Mouse (Mus musculus): ENCODE measurements around the gene Olfr875.
A peak's percentile ranks its signal among the peaks of the same experiment; 100 is the strongest.
"Not testable (repeated sequence)": the region's sequence is repeated elsewhere in the genome, so short reads cannot be mapped to it uniquely, and the experiment has no call there.

The Olfr875 gene

DNA sequence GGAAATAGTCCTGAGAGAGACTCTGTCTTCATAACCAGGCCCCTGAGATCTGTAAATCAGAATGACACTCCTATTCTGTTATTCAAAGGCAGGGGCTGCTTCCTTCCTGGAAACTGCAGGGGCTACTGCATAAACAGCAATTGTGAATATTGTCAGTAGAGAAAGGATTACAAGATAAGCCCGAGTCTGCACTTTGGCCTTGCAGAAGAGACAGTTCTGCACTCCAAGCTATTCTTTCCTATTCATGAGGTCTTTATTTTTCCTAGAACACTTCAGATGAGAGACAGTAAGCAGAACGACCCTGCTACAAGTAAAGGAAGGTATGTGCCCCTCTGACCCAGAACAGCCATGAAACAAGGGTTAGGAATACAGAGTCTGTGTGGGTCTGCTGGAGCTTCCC lies at the start of gene Olfr875:
Olfr875 (plus strand) TSS at position 99 of the 400 bp plus-strand sequence.
- DNase-seq (ENCODE audit: low spot score in 2 of 2), result no peak

DNA sequence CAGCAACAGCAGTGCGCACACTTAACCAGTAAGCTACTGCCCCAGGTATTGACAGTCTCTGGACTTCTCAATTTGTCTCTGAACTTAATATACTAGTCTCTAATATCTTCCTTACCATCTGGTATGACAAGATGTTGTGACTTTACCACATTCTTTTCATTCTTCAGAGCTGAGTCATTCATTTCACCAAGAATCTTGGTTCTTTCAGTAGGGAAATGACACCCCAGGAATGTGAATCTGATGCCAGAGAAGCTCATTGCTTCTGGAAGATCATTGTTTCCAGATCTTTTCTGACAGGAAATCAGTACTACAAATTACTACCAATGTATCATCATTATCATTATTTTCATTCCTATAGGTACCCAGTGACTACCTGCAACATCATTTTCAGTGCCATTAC lies 37.3 kb upstream of the Olfr875 start:
- DNase-seq (ENCODE audit: low spot score in 2 of 2), result no peak

DNA sequence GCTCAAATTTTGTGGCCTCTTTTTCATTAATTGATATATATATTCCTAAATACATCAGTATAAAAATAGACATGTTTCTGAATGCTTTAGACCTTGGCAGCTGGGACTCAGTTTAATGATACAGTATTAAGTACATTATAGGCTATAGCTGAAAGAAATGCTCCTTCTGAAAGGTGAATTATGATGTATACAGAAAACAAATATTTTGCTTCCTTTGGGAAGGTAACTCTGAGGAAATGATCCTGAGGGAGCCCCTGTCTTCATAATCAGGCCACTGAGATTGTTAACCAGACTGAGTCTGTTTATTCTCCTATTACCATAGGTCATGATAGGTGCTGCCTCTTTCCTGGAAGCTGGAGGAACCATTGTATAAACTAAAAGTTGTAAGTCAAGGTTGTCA lies 26.9 kb upstream of the Olfr875 start, which contains the start of gene Olfr874:
Olfr874 (plus strand) TSS at position 301 of the 400 bp plus-strand sequence.
- DNase-seq (ENCODE audit: low spot score in 2 of 2), result no peak

DNA sequence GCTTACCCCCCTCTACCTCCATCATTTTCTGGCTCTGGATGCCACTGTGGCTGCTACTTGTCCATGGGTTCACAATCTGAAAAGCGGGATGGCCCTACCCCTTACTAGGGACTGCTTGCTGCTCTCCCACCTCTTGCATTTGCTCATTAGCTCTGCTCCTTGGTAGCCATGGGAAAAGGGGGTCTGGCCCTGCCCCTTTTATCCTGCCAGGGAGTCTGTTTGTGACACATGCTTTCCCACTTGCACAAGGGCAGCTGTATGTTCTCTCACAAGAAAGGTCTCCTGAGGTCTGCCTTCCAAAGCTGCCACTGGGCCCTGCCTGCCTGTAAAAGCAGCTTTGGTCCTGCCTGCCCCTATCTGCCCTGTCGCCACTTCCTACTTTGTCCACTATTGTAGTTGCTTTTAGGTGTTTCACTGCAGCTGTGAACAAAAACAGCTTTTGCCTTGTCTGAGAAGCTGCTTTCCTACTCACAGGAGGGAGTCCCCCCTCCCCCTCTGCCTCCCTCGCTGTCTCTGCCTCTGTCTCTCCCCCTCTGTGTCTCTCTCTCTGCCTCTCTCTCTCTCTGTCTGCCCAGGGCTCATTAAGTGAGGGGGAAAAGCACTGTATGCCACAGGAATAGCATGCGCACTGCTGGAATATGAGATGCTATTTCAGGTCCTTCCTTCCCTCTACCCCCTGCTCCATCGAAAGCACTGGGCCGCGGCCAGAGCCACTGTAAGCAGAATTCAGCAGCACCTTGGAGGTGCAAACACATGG lies 21.2 kb upstream of the Olfr875 start:
- no peak for DNase-seq (ENCODE audit: low spot score in 2 of 2)

DNA sequence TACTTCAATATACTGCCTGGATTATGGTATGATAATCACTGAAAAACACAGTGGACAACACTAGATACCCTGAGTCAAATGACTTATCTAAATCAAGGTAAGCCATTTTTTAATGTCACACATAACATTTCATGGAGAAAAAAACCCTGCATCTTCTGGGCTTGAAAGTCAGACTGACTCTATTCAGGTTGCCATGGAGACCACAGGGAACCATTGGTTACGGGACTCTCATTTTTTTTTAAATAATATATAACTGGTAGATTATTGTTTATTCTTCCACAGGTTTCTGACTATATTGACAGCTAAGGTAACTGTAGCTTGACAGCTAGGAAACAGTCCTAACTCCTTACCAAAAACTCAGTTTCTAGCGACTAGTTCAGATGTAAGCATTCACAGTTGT lies 20.2 kb upstream of the Olfr875 start:
- no peak for DNase-seq (ENCODE audit: low spot score in 2 of 2)

DNA sequence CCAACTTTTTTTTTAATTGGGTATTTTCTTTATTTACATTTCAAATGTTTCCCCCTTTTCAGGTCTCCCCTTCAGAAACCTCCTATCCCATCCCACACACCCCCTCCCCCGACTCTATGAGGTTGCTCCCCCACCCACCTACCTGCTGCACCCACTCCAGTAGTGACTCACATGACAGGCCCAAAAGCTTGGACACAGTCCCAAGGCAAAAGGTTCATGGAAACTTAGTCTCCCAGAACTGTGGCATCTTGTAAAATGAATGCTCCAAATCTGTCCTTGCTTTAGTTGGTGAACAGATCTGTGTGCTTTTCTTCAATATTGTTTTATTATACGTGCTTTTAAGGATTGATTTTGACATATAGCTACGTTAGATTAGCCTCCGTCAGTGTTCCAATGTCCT lies 19.7 kb upstream of the Olfr875 start:
- no peak for DNase-seq (ENCODE audit: low spot score in 2 of 2)

DNA sequence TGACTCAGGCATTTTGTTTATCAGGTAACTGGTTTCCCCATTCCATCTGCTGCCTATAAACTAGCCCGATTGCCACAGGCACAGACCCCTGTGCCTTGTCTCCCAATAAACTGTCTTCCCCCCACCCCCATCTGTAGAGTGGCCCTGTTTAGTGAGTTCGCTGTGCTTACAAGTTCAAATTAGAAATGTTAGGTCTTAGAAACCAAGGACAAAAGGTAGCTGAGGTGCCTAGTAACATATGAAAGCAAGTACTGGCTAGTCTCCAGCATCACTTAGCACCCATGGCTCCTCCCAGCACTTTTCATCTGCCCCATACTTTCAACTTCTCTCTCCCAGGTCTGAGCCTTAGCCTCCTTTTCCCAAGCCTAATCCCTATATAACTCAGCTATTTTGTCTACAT lies 9.9 kb upstream of the Olfr875 start:
- DNase-seq (ENCODE audit: low spot score in 2 of 2), result no peak

DNA sequence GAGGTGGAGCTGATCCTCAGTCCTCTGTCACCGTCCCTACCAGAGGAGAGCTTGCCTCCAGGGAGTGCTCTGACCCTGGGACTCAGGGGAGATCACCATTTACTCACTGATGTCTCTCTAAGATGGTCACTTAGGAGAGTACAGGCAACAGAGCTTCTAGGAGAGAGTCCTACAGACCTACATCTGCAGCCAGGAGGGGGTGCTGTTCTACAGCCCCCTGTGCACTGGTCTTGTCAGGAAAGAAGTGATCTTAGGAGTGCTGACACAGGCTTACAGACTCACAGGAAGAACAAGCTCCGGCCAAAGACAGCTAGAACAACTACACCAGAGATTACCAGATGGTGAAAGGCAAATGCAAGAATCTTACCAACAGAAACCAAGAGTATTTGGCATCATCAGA lies 9.1 kb upstream of the Olfr875 start:
- DNase-seq (ENCODE audit: low spot score in 2 of 2), result no peak

DNA sequence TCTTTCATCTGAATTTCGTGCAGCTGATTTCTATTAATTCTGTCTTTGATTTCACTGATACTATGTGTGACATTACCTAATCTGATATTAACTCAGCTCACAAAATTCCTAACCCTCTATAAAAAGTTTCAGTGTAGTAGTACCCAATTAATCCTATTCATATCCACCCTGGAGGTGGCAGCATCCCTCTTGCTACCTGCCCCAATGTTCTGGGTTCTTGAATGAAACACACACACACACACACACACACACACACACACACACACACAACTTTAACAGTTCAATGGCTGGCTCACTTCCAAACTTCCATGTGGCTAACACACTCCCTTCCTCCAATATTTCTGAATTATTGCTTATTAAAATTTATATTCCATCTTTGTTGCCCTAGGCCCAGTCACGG lies 996 bp upstream of the Olfr875 start:
- DNase-seq (ENCODE audit: low spot score in 2 of 2), result no peak

DNA sequence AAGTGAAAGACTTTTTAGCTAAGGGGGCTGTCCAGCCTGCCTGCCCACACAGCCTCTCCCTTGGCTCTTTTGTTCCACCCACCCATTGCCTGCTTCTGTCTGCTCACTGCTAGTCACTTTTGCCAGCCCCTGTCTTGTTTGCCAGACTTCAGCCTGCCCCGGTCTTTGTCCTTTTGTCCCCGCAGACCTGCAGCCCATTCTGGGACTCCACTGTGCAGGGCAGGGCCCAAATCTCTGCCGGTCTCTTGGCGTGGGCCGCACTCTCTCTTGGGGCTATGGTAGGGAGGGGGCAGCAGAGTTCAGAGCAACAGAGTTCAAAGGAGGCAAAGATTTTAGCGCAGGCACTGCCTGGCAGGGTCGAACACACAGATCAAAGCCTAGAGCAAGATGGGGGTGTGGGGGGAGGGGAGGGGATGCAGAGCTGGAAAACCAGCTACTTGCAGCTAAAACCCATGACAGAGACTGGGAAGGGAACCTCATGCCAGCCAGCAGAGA lies 11.2 kb downstream of the Olfr875 start:
- DNase-seq (ENCODE audit: low spot score in 2 of 2), result peak in 1 of 2 experiments; percentile 8

DNA sequence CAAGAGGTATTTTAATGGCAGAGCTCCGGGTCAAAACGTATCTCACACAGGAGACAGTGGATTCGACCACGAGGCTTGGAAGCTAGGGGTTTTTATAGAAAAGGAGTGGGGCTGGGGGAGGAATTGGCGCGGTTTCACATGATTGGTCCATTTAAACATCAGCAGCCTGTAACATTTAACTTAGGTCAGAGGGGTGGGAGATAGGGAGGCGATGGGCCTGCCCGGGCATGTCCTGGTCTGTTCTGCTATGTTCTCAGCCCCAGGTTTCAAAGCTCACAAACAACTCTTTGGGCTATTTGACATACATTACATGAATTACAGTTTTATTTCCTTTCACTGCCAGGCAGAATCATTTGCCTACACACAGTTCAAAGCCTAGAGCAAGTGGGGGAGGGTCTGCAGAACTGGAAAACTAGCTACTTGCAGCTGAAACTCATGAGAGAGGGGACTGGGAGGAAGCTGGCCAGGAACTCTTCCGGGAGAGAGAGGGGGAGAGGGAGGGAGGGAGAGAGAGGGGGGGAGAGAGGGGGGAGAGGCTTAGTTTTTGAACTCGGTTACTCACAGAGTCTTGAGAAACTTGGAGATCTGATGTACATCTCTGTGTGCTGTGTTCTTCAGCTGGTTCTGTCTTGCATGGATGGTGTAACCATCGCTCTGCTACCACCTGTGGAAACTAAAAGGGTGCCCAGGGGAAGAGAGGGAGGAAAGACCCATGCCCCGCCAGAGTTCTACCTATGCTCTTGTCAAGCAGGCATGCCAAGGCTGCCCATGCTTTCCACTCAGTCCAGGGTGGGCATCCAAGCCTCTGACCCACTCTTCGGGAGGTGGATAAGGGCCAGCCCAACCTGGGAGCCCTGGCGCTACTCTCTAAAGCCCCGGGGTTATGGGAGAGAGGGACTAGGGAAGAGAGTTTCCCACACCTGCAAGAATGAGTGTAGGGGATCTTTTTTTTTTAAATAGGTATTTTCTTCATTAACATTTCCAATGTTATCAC lies 12.0 kb downstream of the Olfr875 start:
- not testable (repeated sequence) for DNase-seq (ENCODE audit: low spot score in 2 of 2)

DNA sequence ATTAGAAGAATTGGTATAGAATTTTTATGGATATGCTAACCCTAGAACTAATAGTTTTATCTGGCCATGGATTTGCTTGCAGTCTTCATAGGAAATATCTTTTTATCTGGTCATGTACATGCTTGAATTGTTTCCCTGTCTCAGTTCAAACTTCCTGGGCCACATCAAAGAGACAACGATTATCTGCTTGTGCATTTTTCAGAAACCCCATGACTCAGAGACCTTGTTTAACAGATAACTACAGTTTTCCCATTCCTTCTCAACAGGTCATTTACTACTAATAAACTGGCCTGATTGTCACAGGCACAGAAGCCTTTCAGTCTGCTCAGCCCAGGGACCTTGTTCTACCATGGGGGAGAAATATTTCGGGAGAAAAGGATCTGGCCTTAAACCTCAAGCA lies 14.8 kb downstream of the Olfr875 start:
- no peak for DNase-seq (ENCODE audit: low spot score in 2 of 2)

DNA sequence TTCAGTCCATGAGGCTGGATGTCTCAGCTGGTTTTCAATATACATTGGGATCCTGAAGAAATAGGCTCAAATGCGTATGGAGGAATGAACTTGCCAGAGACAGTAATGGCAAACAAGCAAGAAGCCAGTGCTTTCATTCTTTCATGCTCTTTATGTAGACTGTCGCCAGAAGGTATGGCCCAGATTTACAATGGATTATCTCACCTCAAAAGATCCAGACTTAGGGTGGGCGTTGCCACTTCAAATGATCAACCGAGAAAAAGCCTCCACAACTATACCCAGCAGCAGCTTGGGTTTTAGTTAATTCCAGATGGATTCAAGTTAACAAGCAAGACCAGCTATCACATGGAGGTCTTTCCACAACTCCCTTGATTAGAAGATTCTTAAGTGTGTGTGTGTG lies 30.4 kb downstream of the Olfr875 start:
- DNase-seq (ENCODE audit: low spot score in 2 of 2), result no peak

DNA sequence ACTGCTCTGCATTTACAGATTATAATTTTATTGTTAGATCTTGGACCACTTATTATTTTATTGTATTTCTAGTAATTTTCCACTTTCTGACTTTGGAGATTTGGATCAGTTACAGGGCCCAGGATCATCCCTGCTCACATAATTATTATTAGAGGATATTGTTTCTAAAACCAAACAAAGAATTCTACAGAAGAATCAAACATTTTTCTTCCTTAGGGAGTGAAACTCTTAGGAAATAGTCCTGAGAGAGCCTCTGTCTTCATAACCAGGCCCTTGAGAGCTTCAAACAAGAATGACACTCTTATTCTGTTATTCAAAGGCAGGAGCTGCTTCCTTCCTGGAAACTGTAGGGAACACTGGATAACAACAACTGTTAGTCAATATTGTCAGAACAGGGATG lies 31.1 kb downstream of the Olfr875 start, which contains the start of gene Olfr876:
Olfr876 (plus strand) TSS at position 301 of the 400 bp plus-strand sequence.
- no peak for DNase-seq (ENCODE audit: low spot score in 2 of 2)

DNA sequence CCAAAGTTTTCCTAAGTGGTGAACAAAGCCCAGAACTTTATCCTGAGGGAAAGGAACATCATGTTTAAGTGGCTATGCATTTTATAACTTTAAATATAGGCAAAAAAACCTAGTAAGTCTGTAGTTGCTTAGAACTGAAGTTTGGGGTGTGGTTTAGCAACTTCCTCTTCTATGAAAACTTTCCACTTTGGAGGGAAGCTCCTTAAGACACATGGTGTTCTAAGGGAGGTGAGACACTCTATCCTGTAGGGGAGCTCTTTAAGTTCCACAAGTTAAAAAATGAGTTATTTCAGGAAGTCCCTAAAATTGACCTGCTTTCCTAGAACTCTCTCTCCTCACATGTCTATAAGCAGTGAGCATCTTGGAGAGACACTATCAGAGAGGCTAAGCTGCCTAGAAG lies 35.6 kb downstream of the Olfr875 start:
- DNase-seq (ENCODE audit: low spot score in 2 of 2), result no peak

DNA sequence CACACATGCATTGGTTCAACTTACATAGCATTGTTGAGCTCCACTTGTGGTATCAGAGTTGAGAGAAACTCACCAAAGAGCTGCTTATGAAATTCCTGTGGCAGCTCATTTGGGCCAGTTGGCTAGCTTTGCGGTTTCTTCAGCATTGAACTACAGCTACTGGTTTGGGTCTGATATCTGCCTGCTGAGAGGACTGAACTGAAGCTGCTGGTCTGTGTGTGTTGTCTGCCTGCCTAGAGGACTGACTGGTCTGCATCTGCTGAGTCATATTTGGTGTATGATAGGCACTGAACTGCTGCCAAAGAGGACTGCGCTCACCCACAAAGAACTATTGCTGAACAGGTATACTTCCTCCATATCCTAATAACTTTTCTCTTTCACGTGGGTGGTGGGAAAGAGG lies 36.8 kb downstream of the Olfr875 start:
- no peak for DNase-seq (ENCODE audit: low spot score in 2 of 2)

DNA sequence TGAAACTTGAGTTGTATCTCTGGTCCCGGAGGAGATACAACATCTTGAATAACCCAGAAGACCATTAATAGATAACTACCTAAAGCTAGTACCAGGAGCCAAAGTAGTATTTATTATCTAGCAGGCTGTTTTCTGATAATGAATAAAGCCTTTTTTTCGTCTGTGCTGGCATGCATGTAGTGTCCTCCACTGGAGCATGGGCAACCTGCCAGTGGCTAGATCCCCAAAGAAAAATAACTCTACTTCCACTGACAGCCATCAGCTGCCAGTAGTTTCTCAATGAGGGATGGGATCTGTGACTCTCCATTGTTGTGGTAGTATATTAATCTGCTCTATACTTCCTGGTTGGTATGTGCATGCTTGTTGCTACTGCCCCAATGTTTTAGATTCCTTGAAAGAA lies 37.3 kb downstream of the Olfr875 start:
- DNase-seq (ENCODE audit: low spot score in 2 of 2), result no peak

DNA sequence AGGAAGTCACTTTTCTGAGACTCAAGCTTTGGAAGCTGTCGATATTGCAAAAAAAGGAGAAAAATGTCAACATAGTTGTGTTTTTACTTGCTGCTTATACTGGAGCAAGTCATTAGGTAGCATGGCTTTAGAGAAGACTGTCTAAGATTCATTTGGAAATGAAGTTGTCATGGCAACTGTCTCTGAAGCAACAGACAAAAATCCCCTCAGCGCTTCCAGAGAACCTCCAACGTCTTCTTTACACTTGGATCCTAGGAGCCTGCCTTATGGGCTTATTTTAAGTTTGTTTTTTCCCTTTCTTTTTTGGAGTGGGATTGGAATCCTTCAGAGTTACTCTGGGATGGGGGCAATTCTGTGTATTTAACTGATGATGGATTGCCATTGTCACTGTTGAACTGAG lies 43.0 kb downstream of the Olfr875 start:
- DNase-seq (ENCODE audit: low spot score in 2 of 2), result no peak
